Mouse (Mus musculus) WW6 (cell line): ENCODE measurements around the gene Ldhd.
"Not testable (repeated sequence)": the region's sequence is repeated elsewhere in the genome, so short reads cannot be mapped to it uniquely, and the experiment has no call there.

Source experiments
- DNase-seq: peaks from one replicate; pipeline ENCODE4 v3.0.0-alpha.2; 2013; ENCODE audit warnings: low read depth, low spot score

Gene Ldhd

GRCm38 (mm10) chr8:111630105-111630521 lies at the start of gene Ldhd:
Gene Ldhd, minus strand, starts transcription at chr8:111630374.
- no peak for DNase-seq

GRCm38 (mm10) chr8:111678848-111679247 lies 48.7 kb upstream of the Ldhd start:
- DNase-seq = no peak

GRCm38 (mm10) chr8:111678111-111678510 lies 47.9 kb upstream of the Ldhd start:
- DNase-seq = peak; percentile 63

- DNase-seq = peak; percentile 43
These were observed 46.1 kb upstream of the Ldhd start for GRCm38 (mm10) chr8:111676237-111676636.

- no peak for DNase-seq
These were observed 36.6 kb upstream of the Ldhd start for GRCm38 (mm10) chr8:111666751-111667150.

- DNase-seq = no peak
These were observed 32.3 kb upstream of the Ldhd start for GRCm38 (mm10) chr8:111662473-111662872.

GRCm38 (mm10) chr8:111658819-111659423 lies 28.7 kb upstream of the Ldhd start:
- DNase-seq = no peak

GRCm38 (mm10) chr8:111657312-111657854 lies 27.2 kb upstream of the Ldhd start:
- no peak for DNase-seq

- no peak for DNase-seq
These were observed 23.4 kb upstream of the Ldhd start for GRCm38 (mm10) chr8:111653524-111653923.

- DNase-seq = no peak
These were observed 20.5 kb upstream of the Ldhd start for GRCm38 (mm10) chr8:111650651-111651050.

GRCm38 (mm10) chr8:111648834-111649233 lies 18.7 kb upstream of the Ldhd start:
- DNase-seq = peak; percentile 54

- no peak for DNase-seq
These were observed 15.5 kb upstream of the Ldhd start for GRCm38 (mm10) chr8:111645715-111646114.

GRCm38 (mm10) chr8:111644286-111645051 lies 14.3 kb upstream of the Ldhd start:
- not testable (repeated sequence) for DNase-seq

GRCm38 (mm10) chr8:111643264-111644141 lies 13.3 kb upstream of the Ldhd start, which contains the start of gene Zfp1:
Gene Zfp1, plus strand, starts transcription at chr8:111643401.
- DNase-seq = peak; percentile 90

- no peak for DNase-seq
These were observed 12.7 kb upstream of the Ldhd start for GRCm38 (mm10) chr8:111642939-111643263.

- DNase-seq = no peak
These were observed 12.3 kb upstream of the Ldhd start for GRCm38 (mm10) chr8:111642496-111642895.

GRCm38 (mm10) chr8:111641064-111641463 lies 10.9 kb upstream of the Ldhd start:
- DNase-seq = no peak

- no peak for DNase-seq
These were observed 7.9 kb upstream of the Ldhd start for GRCm38 (mm10) chr8:111638086-111638485.

GRCm38 (mm10) chr8:111632976-111633375 lies 2.8 kb upstream of the Ldhd start:
- DNase-seq = no peak

GRCm38 (mm10) chr8:111631589-111631988 lies 1.4 kb upstream of the Ldhd start:
- no peak for DNase-seq

GRCm38 (mm10) chr8:111628894-111629501 lies 1.2 kb downstream of the Ldhd start:
- no peak for DNase-seq

GRCm38 (mm10) chr8:111628401-111628800 lies 1.8 kb downstream of the Ldhd start:
- DNase-seq = no peak
